Mouse (Mus musculus) T-helper 2 cell (primary cell): ENCODE measurements around the gene Mesp1.
"Not testable (repeated sequence)": the region's sequence is repeated elsewhere in the genome, so short reads cannot be mapped to it uniquely, and the experiment has no call there.

Source experiments
- in situ Hi-C: fragments of 300-600 bp; cut with MboI, MseI; formaldehyde crosslinking; loops from one replicate; pipeline ENCODE4 v1.15.1; 2025; ENCODE audit warnings: high pct_unique_total_duplicates

Mesp1 gene

DNA sequence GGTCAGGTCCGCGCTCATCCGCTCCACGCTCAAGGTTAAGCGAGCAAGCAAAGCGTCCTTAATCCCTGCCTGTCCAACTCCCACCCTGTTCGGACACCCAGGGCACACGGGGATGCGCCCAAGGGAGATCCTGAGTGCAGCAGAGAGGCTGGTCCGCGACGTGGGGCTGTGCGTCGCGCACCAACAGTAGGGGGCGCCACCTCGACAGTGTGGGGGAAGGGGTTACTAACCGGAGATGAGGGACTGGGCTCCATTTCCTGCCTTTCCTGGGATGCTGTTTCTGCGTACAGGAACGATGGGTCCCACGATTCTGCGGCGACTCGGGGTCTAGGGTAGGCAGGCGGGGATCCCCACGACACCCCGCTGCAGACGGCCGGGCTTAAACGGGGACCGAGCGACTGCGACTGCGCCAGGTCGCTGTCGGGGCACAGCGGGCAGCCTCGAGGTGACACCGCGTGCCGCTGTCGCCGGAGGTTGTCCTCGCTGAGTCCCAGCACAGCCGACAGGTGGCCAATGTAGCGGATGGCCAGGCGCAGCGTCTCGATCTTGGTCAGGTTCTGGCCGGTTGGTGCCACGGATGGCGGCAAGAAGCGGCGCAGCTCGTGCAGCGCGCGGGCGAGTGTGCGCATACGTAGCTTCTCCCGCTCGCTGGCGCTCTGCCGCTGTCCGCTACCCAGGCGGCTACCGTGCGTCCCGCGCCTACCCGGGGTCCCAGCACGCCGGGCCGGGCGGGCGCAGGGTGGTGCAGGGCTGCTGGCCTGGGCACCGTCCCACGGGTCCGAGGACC lies 760 bp downstream of the Mesp1 start:
- in situ Hi-C loops, result no loop called here

DNA sequence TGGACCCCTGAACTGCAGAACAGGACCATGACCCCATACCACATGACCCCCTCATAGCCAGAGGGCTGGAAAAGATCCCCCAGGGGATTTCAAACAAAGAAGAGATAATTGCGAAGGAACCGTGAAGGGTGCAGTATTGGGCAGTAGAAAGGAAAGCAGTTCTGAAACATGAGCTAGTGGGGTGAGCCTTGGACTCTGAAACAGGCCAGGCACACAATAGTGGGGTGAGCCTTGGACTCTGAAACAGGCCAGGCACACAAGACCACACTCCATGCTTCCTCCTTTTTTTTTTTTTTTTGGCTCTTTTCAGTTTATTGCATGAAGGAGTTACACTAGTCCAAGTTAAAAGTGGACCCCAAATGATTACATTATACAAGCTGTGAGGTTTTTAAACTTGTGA lies 3.8 kb downstream of the Mesp1 start:
- in situ Hi-C loops, result not testable (repeated sequence)

DNA sequence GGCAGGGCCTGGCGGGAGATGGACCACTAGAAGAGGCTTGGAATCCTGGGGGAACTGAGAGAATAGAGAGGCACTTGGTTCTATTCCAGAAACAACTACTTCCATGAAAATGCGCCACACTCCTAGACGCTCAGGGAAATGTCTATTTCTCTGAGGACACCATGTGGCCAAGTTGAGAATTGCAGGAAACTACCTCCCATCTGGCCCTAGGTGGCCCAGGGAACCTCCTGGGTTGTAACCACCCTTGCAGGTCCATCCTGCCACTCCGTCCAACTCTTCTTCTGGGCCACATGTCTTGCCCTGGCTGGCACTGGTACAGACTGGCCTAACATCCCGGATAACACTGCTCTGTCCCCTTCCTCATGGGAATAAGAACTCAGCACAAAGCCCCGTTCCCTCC lies 7.3 kb downstream of the Mesp1 start:
- in situ Hi-C loops, result no loop called here

GRCm38 (mm10) chr7:79782516-79782855 lies 11.1 kb downstream of the Mesp1 start:
- in situ Hi-C loops, result no loop called here

GRCm38 (mm10) chr7:79781826-79782515 lies 11.6 kb downstream of the Mesp1 start:
- in situ Hi-C loops, result no loop called here

DNA sequence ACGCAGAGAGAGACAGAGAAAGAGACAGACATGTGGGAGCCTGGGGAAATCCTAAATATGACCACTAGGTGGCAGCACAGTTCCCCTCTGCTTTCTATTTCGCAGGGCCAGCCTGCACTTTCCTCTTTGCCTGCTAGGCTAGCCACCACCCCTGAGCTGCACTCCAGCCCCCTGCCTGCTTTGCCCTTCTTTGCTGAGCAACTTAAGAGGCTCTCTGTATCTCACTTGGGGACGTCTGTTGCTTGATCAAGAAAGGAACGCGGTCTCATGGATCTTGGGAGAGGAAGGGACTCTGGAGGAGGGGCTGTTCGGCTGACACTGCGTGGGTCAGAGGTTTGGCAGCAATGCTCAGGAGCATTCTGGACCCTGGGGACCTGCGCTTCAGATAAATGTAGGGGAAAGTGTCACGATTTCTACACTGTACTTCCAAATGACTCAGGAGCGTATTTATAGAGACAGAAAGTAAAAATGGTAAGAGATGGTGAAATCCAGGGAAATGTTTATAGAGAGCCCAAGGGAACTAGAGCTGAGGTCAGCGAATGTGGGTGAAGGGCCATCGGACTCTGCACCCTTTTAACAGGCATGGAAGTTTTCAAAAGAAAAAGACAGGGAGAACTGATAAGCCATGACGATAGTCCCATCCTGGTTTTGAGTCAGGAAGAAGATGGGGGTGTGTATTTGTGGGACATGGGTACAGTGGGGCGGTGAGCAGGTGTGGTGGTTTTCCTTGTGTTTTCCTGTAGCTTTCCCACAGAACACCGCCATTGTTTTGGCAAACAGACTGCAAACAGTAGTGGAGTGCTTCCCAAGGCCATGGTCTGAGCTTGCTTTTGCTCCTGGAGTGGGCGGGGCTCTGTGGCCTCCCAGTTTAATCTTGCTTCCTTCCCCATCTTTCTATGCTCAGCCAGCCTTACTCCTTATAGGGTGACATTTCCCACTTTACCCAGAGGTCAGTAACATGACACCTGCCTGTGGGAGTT lies 12.7 kb downstream of the Mesp1 start:
- in situ Hi-C loops, result no loop called here

- in situ Hi-C loops, result no loop called here
Measured at GRCm38 (mm10) chr7:79771561-79772512, 21.8 kb downstream of the Mesp1 start.

DNA sequence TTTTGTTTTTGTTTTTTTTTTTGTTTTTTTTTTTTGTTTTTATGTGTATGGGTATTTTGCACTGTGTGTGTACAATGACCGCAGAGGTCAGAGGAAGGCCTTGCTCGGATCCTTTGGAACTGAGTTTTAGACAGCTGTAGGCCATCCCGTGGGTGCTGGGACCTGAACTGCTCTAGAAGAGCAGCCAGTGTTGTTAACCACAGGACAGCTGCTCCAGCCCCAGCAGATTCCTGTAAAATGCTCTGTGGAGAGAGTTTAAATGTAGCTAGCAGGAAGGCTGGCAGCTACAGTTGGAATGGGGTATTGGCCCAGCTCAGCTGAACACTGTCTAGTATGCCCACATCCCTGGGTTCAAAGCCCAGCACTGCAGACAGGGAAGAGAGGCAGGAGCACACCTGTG lies 23.9 kb downstream of the Mesp1 start:
- in situ Hi-C loops, result no loop called here

GRCm38 (mm10) chr7:79765991-79766390 lies 27.6 kb downstream of the Mesp1 start:
- in situ Hi-C loops, result no loop called here

DNA sequence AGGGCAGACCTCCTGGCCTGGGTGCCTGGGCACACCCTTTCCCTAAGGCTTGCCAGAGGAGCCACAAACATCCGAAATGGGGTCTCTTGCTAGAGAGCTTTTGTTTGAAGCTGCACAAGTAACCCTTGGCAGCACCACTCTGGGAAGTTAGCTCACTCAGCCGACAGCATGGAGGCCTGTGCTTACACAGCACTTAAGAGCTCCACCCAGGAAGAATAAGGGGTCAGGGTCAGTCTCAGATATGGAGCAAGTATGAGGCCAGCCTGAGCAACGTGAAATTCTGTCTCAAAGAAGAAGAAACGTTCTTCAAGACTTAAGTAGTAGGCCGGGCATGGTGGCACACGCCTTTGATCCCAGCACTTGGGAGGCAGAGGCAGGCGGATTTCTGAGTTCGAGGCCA lies 31.5 kb downstream of the Mesp1 start:
- in situ Hi-C loops, result no loop called here

GRCm38 (mm10) chr7:79761124-79761876 lies 32.3 kb downstream of the Mesp1 start:
- in situ Hi-C loops, result no loop called here

GRCm38 (mm10) chr7:79759766-79760165 lies 33.8 kb downstream of the Mesp1 start:
- in situ Hi-C loops, result no loop called here

GRCm38 (mm10) chr7:79758176-79758575 lies 35.4 kb downstream of the Mesp1 start:
- in situ Hi-C loops, result no loop called here

DNA sequence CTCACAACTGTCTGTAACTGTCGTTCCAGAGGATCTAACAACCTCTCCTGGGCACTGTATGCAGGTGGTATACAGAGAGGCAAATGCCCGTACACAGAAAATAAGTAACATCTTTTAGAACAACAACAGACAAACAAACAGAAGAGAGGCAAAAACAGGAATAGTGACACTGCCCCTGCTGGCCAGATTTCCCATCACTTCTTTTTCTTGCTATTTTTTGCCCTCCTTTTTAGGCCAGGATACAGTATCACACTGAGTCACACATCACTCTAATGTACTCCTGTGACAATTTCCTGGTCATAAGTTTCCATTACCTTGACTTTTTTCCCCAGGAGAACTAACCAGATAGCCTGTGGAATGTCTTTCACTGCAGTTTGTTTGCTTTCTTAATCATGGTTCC lies 37.3 kb downstream of the Mesp1 start:
- in situ Hi-C loops, result no loop called here

DNA sequence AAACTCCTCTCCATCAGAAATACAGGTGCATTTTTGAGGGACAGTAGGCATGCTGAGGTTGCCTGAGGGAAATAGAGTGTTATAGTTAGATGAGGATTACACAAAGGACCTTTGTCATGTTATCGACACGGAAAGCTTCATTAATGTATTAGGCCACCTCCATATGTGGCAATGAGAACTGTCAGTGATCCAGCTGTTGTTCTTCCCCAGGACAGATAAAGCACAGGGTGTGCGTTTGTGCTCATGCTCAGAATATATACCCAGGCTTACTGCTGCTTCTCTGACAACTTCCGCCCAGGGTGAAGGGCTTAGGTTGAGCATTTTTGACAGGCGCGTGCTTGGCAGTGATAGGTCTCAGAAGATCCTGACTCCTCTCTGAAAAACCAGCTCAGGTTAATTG lies 44.1 kb downstream of the Mesp1 start:
- in situ Hi-C loops, result no loop called here

DNA sequence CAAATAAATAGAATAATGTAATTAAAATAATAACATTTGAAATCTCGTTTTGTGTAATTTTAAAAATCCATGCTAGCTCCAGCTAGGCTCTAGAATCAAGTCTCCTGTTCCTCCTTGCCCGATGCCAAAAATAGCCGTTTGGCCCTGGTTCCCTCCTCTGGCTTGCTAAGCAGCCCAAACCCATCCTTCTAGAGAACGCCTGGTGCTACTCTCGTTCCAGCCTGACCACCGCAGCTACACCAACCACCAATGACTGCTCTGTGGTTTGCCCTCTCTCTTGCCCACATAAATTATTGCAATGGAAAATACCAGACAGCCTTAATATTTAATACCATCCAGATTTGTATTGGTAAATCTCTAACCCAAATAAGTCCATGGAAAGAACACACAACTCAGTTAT lies 45.9 kb downstream of the Mesp1 start:
- in situ Hi-C loops, result no loop called here

GRCm38 (mm10) chr7:79744585-79744984 lies 49.0 kb downstream of the Mesp1 start:
- in situ Hi-C loops, result no loop called here

GRCm38 (mm10) chr7:79744051-79744450 lies 49.5 kb downstream of the Mesp1 start:
- in situ Hi-C loops, result no loop called here

DNA sequence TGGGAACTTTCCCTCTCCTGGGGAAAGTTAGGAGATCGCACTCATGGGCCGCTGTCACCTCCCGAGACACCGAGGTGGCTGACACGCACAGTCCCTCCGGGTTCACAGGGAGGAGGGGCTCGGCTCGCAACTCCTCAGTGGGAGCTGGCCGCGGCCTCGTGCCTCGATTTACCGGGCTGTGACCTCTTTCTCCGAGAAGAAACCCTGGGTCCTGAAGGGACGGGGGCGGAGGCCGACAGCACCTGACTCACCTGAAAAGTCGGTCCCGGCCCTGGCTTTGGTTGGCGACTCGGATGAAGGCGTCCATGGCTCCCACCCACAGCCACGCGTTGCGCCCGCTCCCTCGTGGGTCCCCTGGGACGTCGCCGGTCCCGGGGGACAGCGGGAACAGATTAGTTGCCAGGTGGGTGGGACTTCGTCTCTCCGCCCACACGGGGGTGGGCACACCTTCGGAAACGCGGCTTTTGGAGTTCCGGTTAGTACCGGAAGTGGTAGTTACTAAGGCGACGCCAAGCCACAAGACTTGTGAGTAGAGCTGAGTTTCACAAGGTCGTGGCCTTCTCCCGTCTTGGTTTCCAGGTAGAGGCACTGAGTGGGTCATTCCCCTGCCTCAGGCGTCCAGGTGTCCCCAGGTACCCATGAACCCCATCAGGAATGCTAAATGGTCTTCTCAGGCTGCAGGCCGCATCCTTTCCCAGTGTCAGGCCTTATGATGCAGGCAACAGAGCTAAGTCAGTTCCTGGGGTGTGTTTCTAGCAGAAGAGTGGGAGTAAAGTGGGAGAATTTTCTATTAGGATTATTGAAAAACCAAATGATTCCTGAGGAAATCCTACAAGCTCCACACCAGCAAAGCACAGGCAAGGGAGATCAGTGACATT lies 50.7 kb downstream of the Mesp1 start, which contains the start of the genes Pex11a and Wdr93:
Gene Pex11a, minus strand, starts transcription at position 473 of the 878 bp plus-strand sequence.
Gene Wdr93, plus strand, starts transcription at position 505 of the 878 bp plus-strand sequence.
- in situ Hi-C loops, result no loop called here
